Mouse (Mus musculus) small intestine, adult 2 months (tissue): ENCODE measurements around the gene Ppm1h.

Source experiments
- CTCF ChIP-seq: fragments of 200-500 bp; IDR thresholded peaks from 2 replicates; pipeline ENCODE4 v1.5.1; 2012; ENCODE audit warnings: low read depth, mild to moderate bottlenecking, control low read depth, inconsistent platforms, low read length, moderate library complexity, mixed read lengths; ENCODE audit not compliant: insufficient replicate concordance, insufficient read length; ENCODE audit errors: extremely low read depth
- POLR2A ChIP-seq: fragments of 200-500 bp; IDR thresholded peaks from 2 replicates; pipeline ENCODE4 v1.6.1; 2012; ENCODE audit warnings: low read depth, mild to moderate bottlenecking, control low read depth, inconsistent platforms, low read length, moderate library complexity

DNA sequence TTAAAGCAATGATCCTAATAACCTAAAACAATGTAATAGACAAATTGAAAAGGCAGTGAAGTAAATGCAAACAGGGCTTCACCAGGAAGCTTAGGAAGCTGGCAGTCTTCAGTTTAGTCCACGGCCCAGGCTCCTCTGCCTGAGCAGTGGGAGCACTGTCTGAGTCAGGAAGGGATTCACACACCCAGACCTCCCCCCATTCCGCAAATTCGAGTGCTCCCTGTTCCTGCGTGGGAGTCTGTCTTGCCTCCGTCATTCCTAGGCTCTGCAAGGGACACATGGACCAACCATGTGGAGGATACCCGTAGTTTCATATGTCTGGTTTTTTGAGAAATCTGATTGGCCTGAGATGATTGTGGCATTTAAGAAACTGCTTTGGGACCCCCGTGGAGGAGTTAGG lies 67.6 kb downstream of the Ppm1h start:
- TF ChIP-seq POLR2A (no peak), CTCF (no peak)
